Mouse (Mus musculus) brain, embryonic 14.5 days (tissue): ENCODE measurements at regions not wholly inside any gene's neighbourhood (a gene's known extent, or its start where the extent isn't known, plus 50 kb on each side); places are given as distances from the start of the nearest gene placed in this dataset.

ENCODE experiments used
- DNase-seq: peaks from one replicate; pipeline ENCODE4 v3.0.0-alpha.2; 2011; ENCODE audit warnings: low read depth
- CTCF ChIP-seq: fragments of 200-500 bp; IDR thresholded peaks from 2 replicates; pipeline ENCODE4 v1.5.1; 2012; ENCODE audit warnings: inconsistent platforms, mild to moderate bottlenecking, moderate library complexity, borderline replicate concordance; ENCODE audit not compliant: insufficient read depth, insufficient read length; ENCODE audit errors: extremely low read depth
- POLR2A ChIP-seq: fragments of 200-500 bp; IDR thresholded peaks from 2 replicates; pipeline ENCODE4 v1.6.1; 2012; ENCODE audit warnings: mild to moderate bottlenecking, inconsistent platforms, borderline replicate concordance; ENCODE audit not compliant: poor library complexity, insufficient read depth, insufficient read length, severe bottlenecking; ENCODE audit errors: extremely low read depth

DNA sequence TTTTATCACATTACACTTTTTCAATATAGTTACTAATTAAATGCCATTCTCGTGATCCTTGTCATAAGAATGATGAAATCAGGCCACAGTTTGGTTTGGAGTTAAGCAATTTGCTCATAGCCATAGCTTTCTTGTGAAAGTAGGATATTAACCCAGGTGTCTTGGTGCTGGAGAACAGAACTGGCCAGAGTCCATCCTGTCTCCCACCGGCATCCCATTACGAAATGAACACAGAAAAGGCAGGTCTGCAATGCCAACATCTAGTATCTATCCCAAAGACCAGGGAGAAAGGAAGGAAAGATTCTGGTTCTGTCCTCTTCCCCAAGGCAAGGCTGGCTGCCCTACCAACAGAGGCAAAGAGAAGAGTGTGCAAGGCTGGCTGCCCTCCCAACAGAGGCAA is 61.6 kb upstream of the Avpr1a start:
- no peak for DNase-seq
- TF ChIP-seq CTCF (no peak), POLR2A (no peak)

DNA sequence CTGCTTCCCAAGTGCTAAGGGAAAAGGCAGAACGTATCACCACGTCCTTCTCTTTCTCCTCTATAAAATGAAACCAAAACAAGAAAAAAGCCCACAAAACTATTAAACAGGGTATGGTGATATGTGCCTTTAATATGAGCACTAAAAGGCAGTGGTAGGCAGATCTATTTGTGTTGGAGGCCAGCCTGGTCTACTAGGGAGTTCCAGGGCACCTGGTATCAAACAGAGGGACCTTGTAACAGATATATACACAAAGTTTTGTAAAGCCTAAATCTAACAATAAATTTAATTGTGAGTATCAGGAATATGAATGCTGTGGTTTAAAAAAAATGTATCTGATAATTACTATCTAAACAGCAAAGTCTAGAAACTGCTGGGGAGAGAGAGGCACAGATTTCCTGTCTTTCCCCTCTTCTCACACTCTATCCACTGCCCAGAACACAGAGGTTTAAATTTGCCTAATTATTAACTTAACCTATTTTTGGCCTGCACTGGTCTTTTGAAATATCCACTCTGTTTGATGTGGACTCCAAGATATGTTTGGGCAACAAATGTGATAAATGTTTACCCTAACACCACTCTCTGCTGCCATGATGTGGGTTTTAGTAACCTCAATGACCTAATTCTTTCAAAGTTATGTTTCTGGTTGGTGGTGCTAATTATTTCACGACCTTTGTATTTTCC is 68.5 kb upstream of the Avpr1a start:
- DNase-seq, result no peak
- TF ChIP-seq CTCF (no peak), POLR2A (no peak)

DNA sequence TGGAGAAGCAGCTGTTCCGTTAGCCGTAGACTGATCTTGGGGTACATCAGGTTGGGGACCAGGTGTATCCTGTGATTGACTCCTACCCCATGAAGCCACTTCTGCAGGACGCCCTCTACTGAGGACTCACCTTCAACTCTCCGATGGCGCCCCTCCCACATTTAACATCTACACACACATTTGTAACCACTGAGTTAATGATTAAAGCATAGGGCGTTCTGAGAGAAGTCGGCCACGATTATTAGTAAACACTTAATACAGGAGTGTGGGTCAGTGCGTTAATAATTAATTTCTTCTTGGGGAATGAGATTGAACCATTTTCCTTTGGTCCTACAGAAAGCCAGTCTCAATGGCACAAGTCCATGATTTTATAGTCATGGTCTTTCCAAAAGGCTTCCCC is 105.0 kb upstream of the Avpr1a start:
- TF ChIP-seq POLR2A (no peak), CTCF (no peak)

DNA sequence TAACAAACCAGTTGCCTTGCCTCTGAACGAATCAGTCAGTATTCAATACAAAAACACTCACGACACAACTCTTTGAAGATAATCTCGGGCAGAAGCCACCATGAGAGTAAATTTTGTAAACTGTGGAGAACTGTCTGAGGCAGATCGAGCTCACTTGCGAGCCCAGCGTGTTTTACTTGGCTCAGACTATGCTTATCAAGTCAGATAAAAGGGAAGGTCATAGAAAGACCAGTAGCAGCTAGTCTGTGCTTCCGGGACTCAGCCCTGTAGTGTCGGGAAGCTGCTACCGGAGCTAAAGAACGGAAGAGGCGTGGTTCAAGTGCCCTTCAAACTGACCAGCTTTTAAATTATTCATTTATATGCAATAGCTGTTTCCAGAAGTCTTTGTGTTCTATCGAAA is 105.9 kb upstream of the Avpr1a start:
- DNase-seq, result no peak
- TF ChIP-seq CTCF, result no peak
- no peak for TF ChIP-seq POLR2A

More for the DNA sequence above, 105.0 kb upstream of the Avpr1a start:
- no peak for DNase-seq

DNA sequence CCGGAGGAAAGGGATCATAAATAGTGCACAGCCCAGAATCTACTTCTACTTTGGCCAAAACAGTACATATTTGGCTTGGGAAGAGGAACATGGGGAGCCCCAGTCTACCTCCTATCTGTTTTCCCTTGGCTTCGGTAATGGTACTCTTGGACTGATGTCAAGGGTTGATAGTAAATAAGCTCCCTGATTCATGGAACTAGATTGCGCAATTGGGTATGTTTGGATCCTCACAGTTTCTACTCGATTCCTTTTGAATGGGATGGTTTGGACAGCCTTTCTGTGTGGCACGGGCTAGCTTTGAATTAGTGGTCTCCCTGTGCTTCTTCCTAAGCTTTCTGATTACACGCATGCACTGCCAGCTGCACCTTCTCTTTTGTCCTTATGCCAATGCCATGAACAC is 121.4 kb upstream of the Avpr1a start:
- TF ChIP-seq POLR2A (no peak), CTCF (no peak)
- DNase-seq, result no peak

DNA sequence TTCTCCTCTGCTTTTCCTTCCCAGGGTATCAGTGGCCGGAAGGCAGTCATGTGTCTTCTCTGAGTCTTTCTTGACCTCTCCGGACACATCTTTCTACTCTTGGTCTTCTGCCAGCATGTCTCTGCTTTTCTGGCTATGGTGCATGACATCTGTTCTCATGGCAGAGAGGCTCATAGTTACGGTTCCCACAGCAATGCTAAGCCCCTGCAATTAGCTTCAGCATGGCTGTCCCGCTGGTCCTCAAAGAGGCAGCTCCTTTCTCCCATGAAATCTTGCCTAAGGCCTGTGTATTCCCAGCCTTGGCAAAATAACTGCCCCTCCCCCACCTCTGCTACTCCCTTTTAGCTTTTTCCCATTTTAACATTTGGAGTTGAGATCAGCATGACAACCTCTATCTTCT is 129.4 kb upstream of the Avpr1a start:
- DNase-seq, result peak; percentile 79
- no peak for TF ChIP-seq CTCF

DNA sequence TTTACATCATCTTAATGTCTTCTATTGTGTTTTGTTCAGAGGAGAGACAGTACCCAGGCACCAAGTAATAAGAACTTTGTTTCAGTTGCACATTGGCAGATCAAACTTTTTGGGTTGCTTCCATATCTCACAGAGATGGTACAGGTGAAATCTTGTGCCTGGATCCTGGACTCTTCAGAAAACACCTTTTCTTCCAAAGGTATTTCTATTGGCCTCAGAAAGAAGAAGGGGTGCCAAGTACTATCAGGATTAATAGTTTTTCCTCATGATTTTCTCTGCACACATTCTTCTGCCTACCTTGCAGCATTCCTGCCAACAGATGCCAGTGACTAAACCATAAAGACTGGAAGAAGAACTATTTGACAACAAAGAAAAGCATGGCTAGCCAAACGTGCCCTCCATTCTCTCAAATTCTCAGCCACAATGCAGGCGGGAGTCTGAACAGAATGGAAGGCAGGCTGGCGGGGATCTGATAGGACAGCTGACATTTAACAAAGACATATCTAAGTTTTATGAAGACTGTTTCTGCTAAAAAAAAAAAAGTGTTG is 137.6 kb upstream of the Avpr1a start:
- no peak for TF ChIP-seq CTCF
- TF ChIP-seq POLR2A, result no peak
- DNase-seq, result no peak

DNA sequence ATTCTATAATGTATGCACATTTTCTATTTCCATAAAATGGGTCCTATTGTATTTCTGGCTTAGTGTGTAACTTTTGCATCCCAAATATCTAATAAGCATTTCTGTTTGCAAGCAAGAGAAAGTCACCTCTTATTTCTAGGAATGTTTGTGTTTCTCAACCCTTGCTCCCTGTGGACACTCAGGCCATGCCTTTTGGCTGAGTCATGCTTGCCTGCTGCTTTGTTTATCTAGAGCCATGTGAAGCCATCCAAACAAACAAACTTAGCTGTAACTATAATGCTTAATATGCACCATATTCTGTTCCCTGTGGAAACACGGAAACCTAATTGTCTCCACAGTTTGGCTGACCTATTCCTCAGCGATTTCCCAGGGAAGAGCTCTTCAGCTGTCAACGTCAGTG is 139.6 kb upstream of the Avpr1a start:
- TF ChIP-seq CTCF (no peak), POLR2A (no peak)
- DNase-seq, result no peak

DNA sequence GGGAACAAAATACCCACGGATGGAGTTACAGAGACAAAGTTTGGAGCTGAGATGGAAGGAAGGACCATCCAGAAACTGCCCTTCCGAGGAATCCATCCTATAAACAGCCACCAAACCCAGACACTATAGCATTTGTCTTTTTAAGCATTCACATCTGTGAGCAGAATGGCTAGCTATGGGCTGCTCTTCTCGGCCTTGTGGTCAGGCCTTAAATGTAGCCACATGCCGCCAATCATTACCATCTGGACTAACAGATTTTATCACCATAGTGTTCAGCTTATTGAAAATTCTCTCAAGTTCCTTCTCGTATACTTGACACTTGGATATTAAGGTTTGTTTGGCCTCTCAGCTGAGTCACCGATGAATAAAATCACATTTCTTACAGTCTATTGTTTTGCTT is 146.0 kb upstream of the Avpr1a start:
- DNase-seq, result no peak
- TF ChIP-seq CTCF, result no peak
- TF ChIP-seq POLR2A, result no peak

DNA sequence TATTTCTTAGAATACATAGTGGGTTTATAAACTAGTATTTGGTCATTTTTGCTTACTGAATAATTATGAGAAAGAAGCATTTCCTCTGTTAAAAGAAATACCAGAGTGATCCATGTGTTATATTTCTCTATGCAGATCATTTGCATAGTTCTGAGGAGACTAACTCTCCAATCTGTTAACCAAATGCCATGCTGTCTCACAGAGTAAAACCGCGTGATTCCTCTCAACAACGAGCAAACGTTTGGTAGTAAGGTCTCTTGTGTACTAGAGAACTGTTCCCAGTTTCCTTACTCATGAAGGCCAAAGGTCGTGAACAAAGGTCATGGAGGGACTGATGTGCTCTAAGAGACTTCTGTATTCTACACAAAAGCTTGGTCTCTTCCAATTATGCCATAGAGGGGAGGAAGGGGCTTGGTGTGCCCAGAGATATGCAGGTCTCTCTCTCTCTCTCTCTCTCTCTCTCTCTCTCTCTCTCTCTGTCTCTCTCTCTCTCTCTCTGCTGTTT is 152.3 kb upstream of the Avpr1a start:
- TF ChIP-seq CTCF (no peak), POLR2A (no peak)

DNA sequence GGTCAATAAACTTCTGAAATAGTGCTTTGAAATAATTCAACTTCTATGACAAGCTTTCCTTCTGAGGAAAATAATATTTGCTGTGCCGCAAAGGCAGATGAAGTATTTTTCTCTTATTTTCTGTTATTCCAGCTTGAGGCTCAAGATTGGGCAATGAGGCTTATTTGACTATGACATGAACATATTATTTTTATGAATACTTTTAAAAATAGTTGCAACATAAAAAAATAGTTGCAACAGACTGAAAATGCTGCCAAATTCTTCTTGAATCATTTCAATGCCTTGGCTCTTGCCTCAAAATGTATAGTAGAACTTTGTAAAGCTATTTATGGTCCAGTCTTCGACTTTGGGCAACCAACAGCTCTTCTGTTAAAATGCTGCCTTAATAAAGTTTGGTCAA is 156.7 kb upstream of the Avpr1a start:
- no peak for DNase-seq
- TF ChIP-seq CTCF (no peak), POLR2A (no peak)

More for the DNA sequence above, 152.3 kb upstream of the Avpr1a start:
- no peak for DNase-seq

DNA sequence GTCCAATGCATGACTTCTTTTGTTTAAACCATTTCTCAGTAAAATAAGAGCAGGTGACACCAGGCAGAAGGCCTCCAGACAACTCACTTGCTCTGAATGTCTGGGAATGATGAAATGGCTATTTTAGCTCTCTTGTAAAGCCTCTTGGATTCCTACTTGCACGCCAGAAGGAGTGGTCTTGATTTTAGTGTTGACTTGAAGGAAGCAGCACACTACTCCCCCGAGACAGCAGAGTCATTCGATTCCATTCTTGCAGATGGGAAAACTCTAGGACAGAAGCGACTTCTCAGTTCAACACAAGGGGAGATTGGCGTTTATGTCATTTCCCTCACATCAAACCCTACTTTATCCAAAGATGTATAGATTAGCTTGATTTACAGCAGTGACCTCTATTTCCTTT is 157.2 kb upstream of the Avpr1a start:
- DNase-seq, result no peak
- TF ChIP-seq CTCF, result no peak
- TF ChIP-seq POLR2A, result no peak

DNA sequence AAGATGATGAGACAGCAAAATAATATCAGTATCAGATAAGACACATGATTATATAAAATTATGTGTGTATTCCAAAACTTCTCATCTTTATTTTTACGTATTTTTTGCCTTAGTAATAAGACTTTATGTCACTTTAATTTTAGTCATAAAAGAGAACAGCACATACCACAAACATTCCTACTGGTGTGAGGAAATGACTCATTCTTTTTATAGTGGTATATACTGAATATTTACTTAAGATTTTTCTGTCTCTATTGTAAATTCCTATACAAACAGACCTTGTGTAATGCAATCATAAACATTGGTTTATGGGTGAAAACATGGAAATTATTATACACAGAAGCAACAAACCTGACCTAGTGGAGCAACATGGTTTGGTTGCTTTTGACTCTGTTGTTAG is 173.4 kb upstream of the Avpr1a start:
- TF ChIP-seq POLR2A, result no peak
- no peak for DNase-seq

DNA sequence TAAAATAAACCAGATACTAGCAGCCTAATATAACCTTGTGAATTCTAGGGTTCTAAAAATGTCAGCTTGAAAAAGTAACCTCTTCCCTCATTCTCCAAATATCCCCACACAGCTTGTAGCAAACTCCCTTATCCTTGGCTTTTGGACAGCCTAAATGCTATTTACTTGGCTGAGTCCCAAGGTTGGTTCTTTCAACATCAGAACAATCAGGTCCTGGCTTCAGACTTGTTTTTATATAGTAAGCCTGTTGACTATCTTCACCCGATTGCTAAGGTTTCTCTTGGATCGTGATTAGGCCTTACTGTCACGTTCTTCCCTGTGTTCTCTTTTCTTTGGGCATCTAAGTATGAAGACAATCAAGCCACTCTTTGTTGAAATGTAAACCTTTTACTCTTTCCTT is 174.1 kb upstream of the Avpr1a start:
- no peak for DNase-seq
- TF ChIP-seq POLR2A (no peak), CTCF (no peak)
